Mouse (Mus musculus): ENCODE measurements around the gene Tcte3. TPM values are rescaled to one million over a fixed set of nuclear protein-coding genes. Genes with fewer than 3 reads are reported as not detected.

Tcte3 gene
- 2.0 TPM in 2 replicates for polyA plus RNA-seq (2012)

GRCm38 (mm10) chr17:15041175-15041729, at the start of gene Tcte3, which contains the start of the genes Ermard and Gm3448:
TSS of gene Tcte3 (minus strand) at chr17:15041488.
TSS of gene Ermard (plus strand) at chr17:15041208.
TSS of gene Gm3448 (minus strand) at chr17:15041537.

DNA sequence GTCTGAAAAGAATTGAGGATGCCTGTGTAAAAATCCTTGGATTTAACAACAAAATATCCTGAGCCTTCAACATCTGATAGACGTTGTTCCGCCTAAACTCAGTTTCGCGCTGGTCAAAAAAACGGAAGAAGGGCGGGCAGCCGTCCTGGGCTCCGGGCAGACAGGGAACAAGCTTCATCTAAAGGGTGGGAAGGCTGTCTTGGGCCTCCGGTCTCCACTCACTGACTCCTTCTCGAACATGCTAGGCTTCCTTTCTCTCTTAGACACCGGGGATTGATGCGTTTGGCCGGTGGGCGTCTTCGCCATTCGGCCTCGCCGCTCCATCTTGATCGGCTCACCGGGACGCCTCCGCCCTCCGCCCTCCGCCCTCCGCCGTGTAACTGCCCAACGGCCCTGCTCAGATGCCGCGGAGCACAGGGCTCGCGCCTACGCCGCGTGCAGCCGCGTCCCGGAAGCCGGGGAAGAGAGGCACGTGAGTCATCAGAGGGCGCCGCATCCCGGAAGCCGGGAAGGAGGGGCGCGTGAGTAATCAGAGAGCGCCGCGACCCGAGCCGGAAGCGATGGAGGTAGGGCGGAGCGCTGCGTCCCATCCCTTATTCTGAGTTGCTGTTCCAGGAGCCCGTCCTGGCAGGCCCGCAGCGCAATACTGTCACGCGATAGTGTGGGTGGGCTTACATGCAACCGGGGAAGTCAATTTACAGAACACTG, 31.4 kb downstream of the Tcte3 start, which contains the start of gene Gm3435:
TSS of gene Gm3435 (plus strand) at position 471 of the 708 bp plus-strand sequence.

DNA sequence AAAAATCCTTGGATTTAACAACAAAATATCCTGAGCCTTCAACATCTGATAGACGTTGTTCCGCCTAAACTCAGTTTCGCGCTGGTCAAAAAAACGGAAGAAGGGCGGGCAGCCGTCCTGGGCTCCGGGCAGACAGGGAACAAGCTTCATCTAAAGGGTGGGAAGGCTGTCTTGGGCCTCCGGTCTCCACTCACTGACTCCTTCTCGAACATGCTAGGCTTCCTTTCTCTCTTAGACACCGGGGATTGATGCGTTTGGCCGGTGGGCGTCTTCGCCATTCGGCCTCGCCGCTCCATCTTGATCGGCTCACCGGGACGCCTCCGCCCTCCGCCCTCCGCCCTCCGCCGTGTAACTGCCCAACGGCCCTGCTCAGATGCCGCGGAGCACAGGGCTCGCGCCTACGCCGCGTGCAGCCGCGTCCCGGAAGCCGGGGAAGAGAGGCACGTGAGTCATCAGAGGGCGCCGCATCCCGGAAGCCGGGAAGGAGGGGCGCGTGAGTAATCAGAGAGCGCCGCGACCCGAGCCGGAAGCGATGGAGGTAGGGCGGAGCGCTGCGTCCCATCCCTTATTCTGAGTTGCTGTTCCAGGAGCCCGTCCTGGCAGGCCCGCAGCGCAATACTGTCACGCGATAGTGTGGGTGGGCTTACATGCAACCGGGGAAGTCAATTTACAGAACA, 62.8 kb downstream of the Tcte3 start, which contains the start of the genes 9030025P20Rik and Gm3417:
TSS of gene 9030025P20Rik (plus strand) at position 107 of the 677 bp plus-strand sequence.
TSS of gene Gm3417 (minus strand) at position 429 of the 677 bp plus-strand sequence.

Other genes with a start within 250 kb of the Tcte3 start
- 2.7 and 3.1 TPM in 2 replicates for gene Wdr27, start 98.3 kb downstream of the Tcte3 start, polyA plus RNA-seq (2012)
- gene 1600012H06Rik, start 98.3 kb downstream of the Tcte3 start, polyA plus RNA-seq (2012): 1.2 and 2.2 TPM in 2 replicates
- 57.5 and 79.0 TPM in 2 replicates for gene Phf10, start 80.2 kb downstream of the Tcte3 start, polyA plus RNA-seq (2012)
- 3.9 and 4.9 TPM in 2 replicates for gene 9030025P20Rik, start 63.0 kb downstream of the Tcte3 start, polyA plus RNA-seq (2012)
- gene Gm3417, start 62.7 kb downstream of the Tcte3 start, polyA plus RNA-seq (2012): 0.40 and 1.4 TPM in 2 replicates
- gene Gm3435, start 31.3 kb downstream of the Tcte3 start, polyA plus RNA-seq (2012): 0.39 and 0.62 TPM in 2 replicates
- 0.35 and 1.2 TPM in 2 replicates for gene Ermard, start 280 bp downstream of the Tcte3 start, polyA plus RNA-seq (2012)
- gene Gm3448, start within 50 bp of the Tcte3 start, polyA plus RNA-seq (2012): 1.2 and 2.0 TPM in 2 replicates